Mouse (Mus musculus) ES-E14 (cell line): Measurements from ENCODE around the gene Map4k5.

Source experiments
- CHD2 ChIP-seq: IDR thresholded peaks from 2 replicates; pipeline ENCODE4 v1.6.1; 2014; ENCODE audit warnings: mild to moderate bottlenecking, low read depth, low read length, inconsistent platforms
- HCFC1 ChIP-seq: IDR thresholded peaks from 2 replicates; pipeline ENCODE4 v1.6.1; 2012; ENCODE audit warnings: low read length, inconsistent platforms, borderline replicate concordance; ENCODE audit not compliant: insufficient read depth
- MAFK ChIP-seq: IDR thresholded peaks from 2 replicates; pipeline ENCODE4 v1.6.1; 2014; ENCODE audit warnings: mild to moderate bottlenecking, low read depth, low read length, inconsistent platforms; ENCODE audit not compliant: insufficient read depth
- ZC3H11A ChIP-seq: IDR thresholded peaks from 2 replicates; pipeline ENCODE4 v1.6.1; 2012; ENCODE audit warnings: low read depth, mild to moderate bottlenecking, inconsistent platforms, low read length, borderline replicate concordance
- ZNF384 ChIP-seq: IDR thresholded peaks from 2 replicates; pipeline ENCODE4 v1.6.1; 2012; ENCODE audit warnings: low read depth, low read length, inconsistent platforms

DNA sequence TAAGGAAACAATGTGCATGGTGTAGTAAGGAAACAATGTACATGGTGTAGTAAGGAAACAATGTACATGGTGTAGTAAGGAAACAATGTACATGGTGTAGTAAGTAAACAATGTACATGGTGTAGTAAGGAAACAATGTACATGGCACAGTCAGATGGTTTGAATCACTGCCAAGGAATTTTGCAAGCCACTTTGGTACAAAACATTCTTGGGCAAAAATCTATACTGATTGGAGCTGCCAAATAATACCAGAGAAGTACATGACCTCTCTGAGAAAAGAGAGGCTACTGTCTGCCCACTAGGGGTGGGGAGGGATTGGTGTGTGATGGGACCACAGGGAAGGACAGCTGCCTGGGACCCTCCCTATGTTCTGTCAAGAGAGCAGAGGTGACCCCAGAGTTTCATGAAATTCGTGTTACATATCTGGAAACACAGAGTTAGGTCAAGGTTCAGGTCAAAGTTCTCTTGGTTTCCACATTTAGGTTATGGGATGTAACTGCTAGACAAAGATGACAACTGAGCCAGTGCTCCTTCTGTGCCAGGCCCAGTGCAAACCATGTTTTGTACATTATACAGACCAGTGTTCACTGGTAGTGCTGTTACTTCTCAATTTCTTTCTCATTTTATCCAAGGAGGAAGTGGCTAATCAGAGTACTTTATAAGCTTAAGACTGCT is 48.8 kb upstream of the Map4k5 start:
- TF ChIP-seq HCFC1 (no peak), ZNF384 (no peak), MAFK (no peak), CHD2 (no peak), ZC3H11A (no peak)
